Mouse (Mus musculus): ENCODE results near the gene C1qtnf1. TPM values are rescaled to one million over a fixed set of nuclear protein-coding genes. Genes with fewer than 3 reads are reported as not detected.

Gene C1qtnf1
- total and polyA plus RNA-seq, 2 experiments from 2014 or later = 5.8 to 7.8 TPM

GRCm38 (mm10) chr11:118438665-118439414, 10.8 kb downstream of the C1qtnf1 start:
- Histone ChIP-seq H3K4me3 (ENCODE audit: low read depth, low read length) (no peak overlapping the region), H3K4me1 (ENCODE audit: control insufficient read depth, insufficient read depth) (peaks cover 14% of the 10 kb centered on the region; the same call in 1 of the 2 replicates), H3K27ac (ENCODE audit: low read depth) (peak overlapping the region; percentile 82), H3K9ac (replicated peaks; ENCODE audit: low read depth, low read length) (no peak overlapping the region), H3K9me3 (replicated peaks; ENCODE audit: control insufficient read depth, low read length) (no peaks in the 10 kb centered on the region), H3K36me3 (replicated peaks; ENCODE audit: control insufficient read depth, insufficient read depth, low read length) (no peaks in the 10 kb centered on the region), H3K27me3 (ENCODE audit: control insufficient read depth, insufficient read depth, low read length) (no peaks in the 10 kb centered on the region; the same call in 1 of the 2 replicates), H3K4me2 (ENCODE audit: low read depth, low read length) (no peak overlapping the region)
- WGBS = 35% methylated on average over 11 of the region's 11 CpGs
- peak; percentile 59; the same call in 1 of the 2 replicates for TF ChIP-seq EP300 (IDR thresholded peaks at IDR 0.05; ENCODE audit: low read depth)
- TF ChIP-seq CTCF (IDR thresholded peaks at IDR 0.05; ENCODE audit: low read depth) = no peak
- DNase-seq (ENCODE audit: low spot score) = no peak
- peak; percentile 47 for ATAC-seq (ENCODE audit: insufficient read depth, low read depth)

GRCm38 (mm10) chr11:118442691-118443090, 14.7 kb downstream of the C1qtnf1 start:
- H3K9ac ChIP-seq (replicated peaks; ENCODE audit: low read depth, low read length) = no peak overlapping the region
- no peaks in the 10 kb centered on the region; the same call in 1 of the 2 replicates for H3K27me3 ChIP-seq (ENCODE audit: control insufficient read depth, insufficient read depth, low read length)
- H3K4me2 ChIP-seq (ENCODE audit: low read depth, low read length) = no peak overlapping the region
- no peak for DNase-seq (ENCODE audit: low spot score)
- TF ChIP-seq CTCF (IDR thresholded peaks at IDR 0.05; ENCODE audit: low read depth) (no peak), EP300 (IDR thresholded peaks at IDR 0.05; ENCODE audit: low read depth) (no peak)
- ATAC-seq (ENCODE audit: insufficient read depth, low read depth) = no peak
- no peak overlapping the region for H3K4me3 ChIP-seq (ENCODE audit: low read depth, low read length)
- no peaks in the 10 kb centered on the region for H3K9me3 ChIP-seq (replicated peaks; ENCODE audit: control insufficient read depth, low read length)
- 27% methylated on average over 13 of the region's 13 CpGs for whole genome bisulfite sequencing
- H3K27ac ChIP-seq (ENCODE audit: low read depth) = no peak overlapping the region
- no peaks in the 10 kb centered on the region for H3K36me3 ChIP-seq (replicated peaks; ENCODE audit: control insufficient read depth, insufficient read depth, low read length)
- H3K4me1 ChIP-seq (ENCODE audit: control insufficient read depth, insufficient read depth) = peaks cover 7% of the 10 kb centered on the region; the same call in 1 of the 2 replicates

- Histone ChIP-seq H3K4me1 (ENCODE audit: control insufficient read depth, insufficient read depth) (peaks cover 7% of the 10 kb centered on the region; the same call in 1 of the 2 replicates), H3K4me3 (ENCODE audit: low read depth, low read length) (no peak overlapping the region), H3K36me3 (replicated peaks; ENCODE audit: control insufficient read depth, insufficient read depth, low read length) (0 out of 2 replicates have a peak, but pooled peaks cover 5% of the 10 kb centered on the region), H3K9me3 (replicated peaks; ENCODE audit: control insufficient read depth, low read length) (no peaks in the 10 kb centered on the region), H3K27me3 (ENCODE audit: control insufficient read depth, insufficient read depth, low read length) (no peaks in the 10 kb centered on the region; the same call in 1 of the 2 replicates), H3K4me2 (ENCODE audit: low read depth, low read length) (no peak overlapping the region), H3K9ac (replicated peaks; ENCODE audit: low read depth, low read length) (no peak overlapping the region), H3K27ac (ENCODE audit: low read depth) (no peak overlapping the region)
- DNase-seq (ENCODE audit: low spot score) (peak; percentile 74), ATAC-seq (ENCODE audit: insufficient read depth, low read depth) (peak; percentile 66; the same call in 1 of the 2 replicates)
- no peak for TF ChIP-seq EP300 (IDR thresholded peaks at IDR 0.05; ENCODE audit: low read depth)
- peak; percentile 87 for TF ChIP-seq CTCF (IDR thresholded peaks at IDR 0.05; ENCODE audit: low read depth)
- 30% methylated on average over 11 of the region's 11 CpGs for WGBS
Measured at GRCm38 (mm10) chr11:118443201-118443970, 15.4 kb downstream of the C1qtnf1 start.

GRCm38 (mm10) chr11:118445843-118446242, 17.8 kb downstream of the C1qtnf1 start:
- DNase-seq (ENCODE audit: low spot score) (peak; percentile 68), ATAC-seq (ENCODE audit: insufficient read depth, low read depth) (peak; percentile 64; the same call in 1 of the 2 replicates)
- Histone ChIP-seq H3K4me1 (ENCODE audit: control insufficient read depth, insufficient read depth) (no peaks in the 10 kb centered on the region; the same call in 1 of the 2 replicates), H3K27me3 (ENCODE audit: control insufficient read depth, insufficient read depth, low read length) (no peaks in the 10 kb centered on the region; the same call in 1 of the 2 replicates), H3K4me3 (ENCODE audit: low read depth, low read length) (no peak overlapping the region), H3K4me2 (ENCODE audit: low read depth, low read length) (no peak overlapping the region), H3K36me3 (replicated peaks; ENCODE audit: control insufficient read depth, insufficient read depth, low read length) (0 out of 2 replicates have a peak, but pooled peaks cover 6% of the 10 kb centered on the region), H3K9me3 (replicated peaks; ENCODE audit: control insufficient read depth, low read length) (no peaks in the 10 kb centered on the region), H3K27ac (ENCODE audit: low read depth) (no peak overlapping the region), H3K9ac (replicated peaks; ENCODE audit: low read depth, low read length) (no peak overlapping the region)
- 11% methylated on average over 3 of the region's 3 CpGs for WGBS
- TF ChIP-seq CTCF (IDR thresholded peaks at IDR 0.05; ENCODE audit: low read depth) (peak; percentile 98), EP300 (IDR thresholded peaks at IDR 0.05; ENCODE audit: low read depth) (no peak)

- 57% methylated on average over 4 of the region's 4 CpGs for WGBS
- Histone ChIP-seq H3K27me3 (ENCODE audit: control insufficient read depth, insufficient read depth, low read length) (no peaks in the 10 kb centered on the region; the same call in 1 of the 2 replicates), H3K4me2 (ENCODE audit: low read depth, low read length) (no peak overlapping the region), H3K9me3 (replicated peaks; ENCODE audit: control insufficient read depth, low read length) (no peaks in the 10 kb centered on the region), H3K4me1 (ENCODE audit: control insufficient read depth, insufficient read depth) (no peaks in the 10 kb centered on the region), H3K4me3 (ENCODE audit: low read depth, low read length) (no peak overlapping the region), H3K9ac (replicated peaks; ENCODE audit: low read depth, low read length) (no peak overlapping the region), H3K27ac (ENCODE audit: low read depth) (no peak overlapping the region), H3K36me3 (replicated peaks; ENCODE audit: control insufficient read depth, insufficient read depth, low read length) (0 out of 2 replicates have a peak, but pooled peaks cover 6% of the 10 kb centered on the region)
- no peak for DNase-seq (ENCODE audit: low spot score)
- no peak for ATAC-seq (ENCODE audit: insufficient read depth, low read depth)
- TF ChIP-seq EP300 (IDR thresholded peaks at IDR 0.05; ENCODE audit: low read depth) = no peak
Measured at GRCm38 (mm10) chr11:118447346-118447745, 19.3 kb downstream of the C1qtnf1 start.
